Mouse (Mus musculus): ENCODE data around the gene Hmga1. TPM values are rescaled to one million over a fixed set of nuclear protein-coding genes. Genes with fewer than 3 reads are reported as not detected.

Gene Hmga1
- 10 to 100 TPM; 24.0 to 25.2 TPM for total RNA-seq (2021)
- long read RNA-seq, experiment 1, transcript Hmga1-201 (5 exons, 1,631 nt): major isoform, 7 of 50 reads
- long read RNA-seq, experiment 1, transcript Hmga1-216 (5 exons, 1,681 nt): minor isoform, 6 of 50 reads
- long read RNA-seq, experiment 1, transcript Hmga1-213 (5 exons, 2,001 nt): minor isoform, 6 of 50 reads
- long read RNA-seq, experiment 1, partial matches to known transcripts: 0 of 50 reads
- long read RNA-seq, experiment 1, other reads (novel, unspliced or antisense): 20 of 50 reads
- long read RNA-seq, experiment 2, transcript Hmga1-216 (5 exons, 1,681 nt): major isoform, 12 of 68 reads
- long read RNA-seq, experiment 2, transcript Hmga1-201 (5 exons, 1,631 nt): minor isoform, 6 of 68 reads
- long read RNA-seq, experiment 2, partial matches to known transcripts: 1 of 68 reads
- long read RNA-seq, experiment 2, other reads (novel, unspliced or antisense): 26 of 68 reads

DNA sequence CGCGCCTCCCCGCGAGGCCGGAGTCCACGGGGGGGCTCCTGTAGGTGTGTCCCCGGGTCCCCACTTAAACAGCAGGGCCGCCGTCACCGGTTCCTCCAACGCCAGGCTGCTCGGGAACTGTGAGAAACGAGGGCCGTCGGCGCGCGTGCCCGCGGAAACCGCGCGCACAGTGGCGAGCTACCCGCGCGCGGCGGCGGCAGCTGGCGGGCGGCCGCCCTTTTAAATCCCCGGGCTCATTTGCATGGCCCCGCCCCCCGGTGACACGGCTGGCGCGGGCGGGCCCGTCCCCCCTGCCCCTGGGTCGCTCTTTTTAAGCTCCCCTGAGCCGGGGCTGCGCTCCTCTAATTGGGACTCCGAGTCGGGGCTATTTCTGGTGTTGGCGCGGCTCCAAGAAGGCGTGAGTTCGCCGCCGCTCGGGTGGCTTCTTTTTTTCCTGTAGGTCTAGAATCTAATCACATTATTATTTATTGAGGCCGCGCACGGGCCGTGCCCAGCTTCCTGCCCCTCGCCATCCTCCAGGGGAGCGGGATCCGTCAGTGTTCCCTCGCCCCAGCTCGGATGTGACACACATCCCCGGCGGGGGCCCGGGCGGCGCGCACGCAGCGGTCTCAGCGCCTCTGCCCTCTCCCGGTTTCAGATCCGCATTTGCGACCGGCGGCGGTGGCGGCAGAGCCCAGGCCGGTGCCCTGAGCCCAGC lies at the start of gene Hmga1:
Hmga1 (plus strand) TSS at position 183 of the 697 bp plus-strand sequence.
- intact Hi-C loops (cut with DNase I): no loop called here
- DNase-seq: peak; percentile 79

DNA sequence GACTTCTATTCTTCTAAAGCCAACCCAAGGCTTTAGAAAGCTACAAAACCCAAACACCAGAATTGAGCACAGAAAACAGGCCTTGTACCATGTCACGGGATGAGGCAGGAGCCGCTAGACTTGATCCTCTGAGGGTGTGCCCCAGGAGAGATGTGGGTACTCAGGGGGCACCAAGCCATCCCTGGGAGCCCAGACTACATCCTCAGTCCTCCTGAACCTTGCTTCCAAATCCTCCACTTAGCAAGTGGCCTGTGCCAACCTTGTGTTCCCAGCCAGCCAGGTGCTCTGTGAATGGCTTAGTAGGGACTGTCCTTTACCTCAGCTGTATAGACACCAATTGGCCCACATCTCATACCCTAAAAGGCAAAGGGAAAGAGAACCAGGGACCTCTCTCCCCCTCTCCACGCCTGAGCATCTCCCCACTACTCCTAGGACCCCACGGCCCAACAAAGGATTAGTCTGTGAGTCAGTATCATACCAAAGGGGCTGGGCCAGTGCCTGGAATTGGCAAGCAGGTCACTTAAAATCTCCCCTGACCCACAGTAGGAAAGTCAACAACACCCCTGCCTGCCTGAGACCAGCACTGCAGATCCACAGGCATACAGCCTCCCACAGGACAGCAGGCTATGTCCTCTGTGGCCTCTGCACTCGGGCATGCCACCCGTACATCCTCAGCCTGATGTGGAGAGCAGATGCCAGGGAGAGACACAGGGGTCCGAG lies 49.3 kb upstream of the Hmga1 start:
- no peak for DNase-seq
- intact Hi-C loops (cut with DNase I): no loop called here

DNA sequence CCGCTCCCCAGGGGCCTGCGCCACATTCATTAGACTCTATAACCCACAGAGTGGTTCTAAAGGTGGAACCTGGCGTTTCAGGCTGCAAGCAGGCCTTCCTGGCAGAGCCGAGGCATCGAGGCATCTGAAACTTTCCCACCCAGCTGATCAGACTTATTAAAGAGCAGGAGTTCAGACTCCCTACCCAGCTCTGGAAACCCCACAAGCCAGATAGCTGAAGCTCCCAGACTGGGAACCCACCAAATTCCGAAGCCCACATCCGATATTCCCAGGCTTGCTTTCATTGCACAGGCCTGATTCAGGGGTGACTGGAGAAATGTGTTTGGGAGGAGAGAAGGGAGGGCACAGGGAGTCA lies 48.7 kb upstream of the Hmga1 start:
- intact Hi-C loops (cut with DNase I): no loop called here
- no peak for DNase-seq

DNA sequence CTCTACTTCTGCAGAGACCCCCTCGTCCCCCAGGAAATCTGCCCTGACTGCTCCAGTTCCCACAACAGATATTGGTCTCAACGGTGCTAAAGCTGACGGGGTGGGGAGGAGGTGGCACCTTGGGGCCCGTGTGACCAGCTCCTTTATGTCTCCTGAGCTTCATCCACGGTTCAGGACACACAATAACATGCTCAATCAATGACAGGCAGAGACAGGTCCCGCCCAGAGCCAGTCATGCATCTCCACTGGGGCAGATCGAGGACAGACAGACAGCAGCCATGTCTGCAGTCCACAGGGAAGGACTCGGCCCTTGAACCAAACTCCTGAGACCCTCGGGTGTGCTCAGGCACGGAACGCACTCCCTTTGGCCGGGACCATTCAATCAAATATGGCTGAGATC lies 48.3 kb upstream of the Hmga1 start:
- DNase-seq: no peak
- intact Hi-C loops (cut with DNase I): no loop called here

DNA sequence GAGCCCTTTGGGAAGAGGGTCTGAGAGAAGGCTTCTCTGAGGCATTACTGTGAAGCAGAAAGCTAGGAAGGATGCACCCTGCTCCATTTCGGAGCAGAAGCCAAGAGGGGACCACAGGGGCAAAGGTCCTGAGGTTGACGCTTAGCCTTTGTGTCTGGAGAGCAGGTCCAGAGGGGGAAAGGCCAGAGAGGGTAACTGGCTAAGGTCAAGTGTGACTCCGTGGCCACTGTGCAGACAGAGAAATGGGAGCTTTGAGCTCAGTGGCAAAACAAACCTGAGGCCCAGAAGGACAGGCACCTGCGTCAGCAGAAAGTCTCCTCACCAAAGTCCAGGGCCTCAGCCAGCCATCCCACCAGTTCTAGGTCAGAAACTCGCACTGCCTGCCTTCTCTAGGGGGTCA lies 47.8 kb upstream of the Hmga1 start:
- intact Hi-C loops (cut with DNase I): no loop called here
- DNase-seq: no peak

DNA sequence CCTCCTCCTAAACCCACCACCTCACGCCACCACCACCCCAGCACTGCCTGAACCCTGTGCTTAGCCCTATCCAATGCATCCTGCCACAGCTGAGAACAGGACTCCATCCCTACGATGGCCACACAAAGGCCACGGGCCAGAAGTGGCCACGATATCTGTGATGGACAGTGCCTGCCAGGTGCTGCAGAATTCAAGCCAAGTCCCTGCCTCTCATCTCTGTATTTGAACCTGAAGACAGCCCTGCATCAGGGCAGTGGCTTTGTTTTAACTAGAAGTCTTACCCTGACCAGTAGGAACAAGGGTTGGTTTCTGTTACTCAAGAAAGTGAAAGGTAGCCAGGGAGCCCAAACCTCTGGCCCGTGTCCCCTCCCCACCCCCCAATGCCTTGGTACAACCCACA lies 47.2 kb upstream of the Hmga1 start:
- DNase-seq: no peak
- intact Hi-C loops (cut with DNase I): no loop called here

DNA sequence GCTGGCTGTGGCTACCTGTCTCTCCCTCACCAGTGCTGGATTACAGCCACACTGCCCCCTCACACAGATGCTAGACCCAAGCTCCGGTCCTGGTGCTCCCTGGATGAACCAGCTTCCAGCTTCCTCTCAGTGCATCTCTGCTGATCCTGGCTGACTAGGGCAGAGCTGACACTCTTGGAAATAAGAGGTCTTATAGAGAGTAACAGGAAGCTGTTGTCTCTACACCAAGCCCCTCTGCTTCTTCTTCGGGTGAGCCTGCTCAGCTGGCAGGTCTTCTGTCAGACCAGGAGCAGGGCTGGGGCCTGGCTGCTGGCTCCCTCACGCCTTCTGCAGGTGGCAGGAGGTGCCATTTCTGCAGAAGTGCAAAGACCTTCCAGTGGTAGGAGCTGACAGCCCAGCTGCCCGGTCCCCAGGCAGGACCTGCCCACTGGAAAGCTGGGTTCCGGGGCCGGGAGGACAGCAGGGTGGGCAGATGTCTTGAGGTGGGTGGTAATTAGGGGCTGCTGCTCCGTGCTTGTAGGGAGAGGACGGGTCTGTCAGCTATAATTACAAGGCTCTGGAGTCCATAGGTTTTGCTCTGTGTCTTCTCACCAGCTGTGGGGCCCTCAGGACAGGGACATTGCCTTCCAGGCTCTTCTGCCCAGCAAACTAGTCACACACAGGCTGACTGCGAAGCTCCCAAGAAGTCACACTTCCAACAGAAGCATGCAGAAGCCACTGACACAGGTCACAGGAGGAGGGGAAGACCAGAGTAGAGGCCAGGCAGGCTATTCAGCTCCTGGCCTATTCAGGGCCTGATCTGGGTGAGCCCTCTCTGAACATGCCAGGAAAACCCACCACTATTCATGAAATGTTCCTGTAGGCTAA lies 45.8 kb upstream of the Hmga1 start:
- no peak for DNase-seq
- intact Hi-C loops (cut with DNase I): loop anchor here (10.0 kb wide), 2 partner anchors 386 to 476 kb away; no protein-coding TSS in a partner anchor

DNA sequence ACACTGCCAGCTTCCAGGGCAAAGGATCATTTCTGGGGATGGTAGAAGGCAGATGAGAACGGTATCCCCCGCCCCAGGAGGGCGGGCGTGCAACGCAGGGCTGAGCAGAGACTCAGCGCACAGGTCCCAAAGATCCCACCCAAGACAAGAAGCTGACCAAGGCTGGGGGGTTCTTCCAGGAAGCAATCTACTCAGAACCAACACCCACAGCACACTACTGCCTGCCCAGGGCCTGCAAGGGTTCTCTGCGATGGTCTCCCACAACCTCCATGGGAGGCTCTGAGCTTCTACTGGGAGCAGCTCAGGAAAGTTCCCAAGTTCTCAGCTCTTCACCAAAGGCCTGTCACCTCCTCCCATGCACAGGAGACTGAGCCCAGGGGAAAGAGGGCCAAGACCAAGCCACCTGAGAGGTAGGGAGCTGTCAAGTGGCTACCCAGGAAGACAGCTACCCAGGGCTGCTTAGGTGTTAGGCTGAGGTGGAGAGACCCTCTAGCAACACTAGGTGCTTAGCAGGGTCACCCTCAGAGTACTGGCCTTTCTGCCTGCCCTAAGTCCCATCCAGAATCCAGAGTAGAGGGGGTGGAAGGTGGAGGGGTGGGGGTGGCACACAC lies 45.1 kb upstream of the Hmga1 start:
- intact Hi-C loops (cut with DNase I): loop anchor here (10.0 kb wide), 2 partner anchors 386 to 476 kb away; no protein-coding TSS in a partner anchor
- no peak for DNase-seq

DNA sequence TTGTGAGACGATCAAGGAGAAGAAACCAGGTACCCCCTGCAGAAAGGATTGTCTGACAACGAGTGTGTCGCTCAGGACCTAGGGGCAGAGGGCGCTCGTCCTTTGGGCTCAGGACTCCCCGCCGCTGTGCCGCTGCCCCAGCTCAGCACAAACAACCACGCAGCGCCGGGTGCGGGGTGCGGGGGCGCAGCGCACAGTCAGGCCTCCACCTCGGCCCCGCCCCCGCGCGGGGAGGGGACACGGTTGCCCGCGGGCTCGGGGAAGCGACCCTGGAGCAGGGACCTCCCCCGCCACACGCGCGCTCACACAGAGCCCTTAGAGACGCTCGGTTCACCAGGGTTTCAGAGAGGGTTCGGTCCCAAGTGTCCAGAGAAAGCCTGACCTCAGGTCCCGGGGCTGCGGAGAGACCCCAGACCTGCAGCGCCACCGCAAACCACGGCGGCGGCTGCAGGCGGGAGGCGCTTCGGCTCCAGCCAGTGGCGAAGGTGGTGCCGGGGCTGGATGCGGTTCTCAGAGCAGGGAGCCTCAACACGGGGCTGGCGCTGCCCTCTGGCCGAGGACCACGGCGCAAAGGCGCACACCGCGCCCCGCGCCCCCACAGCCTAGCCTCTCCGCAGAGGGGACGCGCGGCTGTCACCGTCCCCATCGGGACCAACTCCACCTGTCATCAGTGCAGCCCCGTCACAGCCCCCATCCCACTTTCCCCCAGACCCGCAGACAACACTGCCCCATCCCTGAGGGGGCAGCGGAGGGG lies 44.3 kb upstream of the Hmga1 start:
- intact Hi-C loops (cut with DNase I): loop anchor here (10.0 kb wide), 2 partner anchors 387 to 477 kb away; no protein-coding TSS in a partner anchor
- DNase-seq: no peak

DNA sequence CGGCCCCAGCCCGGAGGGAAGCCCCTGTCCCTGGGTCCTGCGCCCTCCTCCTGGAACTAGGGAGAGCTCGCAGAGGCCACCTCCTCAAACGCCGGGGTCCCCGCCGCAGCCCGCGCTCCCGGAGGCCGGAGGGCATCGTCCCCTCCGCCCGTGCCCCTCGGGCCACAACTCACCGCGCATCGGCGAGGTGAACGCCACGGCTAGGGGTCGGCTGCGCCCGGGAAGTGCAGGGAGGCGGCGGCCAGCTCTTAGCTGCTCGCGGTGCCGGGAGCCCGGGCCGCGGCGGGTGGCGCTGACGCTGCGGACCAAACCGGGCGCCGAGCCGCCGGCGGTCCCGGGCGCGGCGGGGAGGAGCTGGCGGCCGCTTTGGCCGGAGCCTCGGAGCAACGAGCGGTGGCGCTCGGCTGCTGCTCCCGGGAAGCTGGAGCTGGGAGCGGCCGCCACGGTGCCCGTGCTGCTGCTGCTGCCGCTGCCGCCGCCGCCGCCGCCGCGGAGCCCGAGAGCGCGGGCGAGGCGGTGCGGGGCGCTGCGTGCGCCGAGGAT lies 43.6 kb upstream of the Hmga1 start:
- intact Hi-C loops (cut with DNase I): loop anchor here (10.0 kb wide), 2 partner anchors 388 to 478 kb away; no protein-coding TSS in a partner anchor
- no peak for DNase-seq

DNA sequence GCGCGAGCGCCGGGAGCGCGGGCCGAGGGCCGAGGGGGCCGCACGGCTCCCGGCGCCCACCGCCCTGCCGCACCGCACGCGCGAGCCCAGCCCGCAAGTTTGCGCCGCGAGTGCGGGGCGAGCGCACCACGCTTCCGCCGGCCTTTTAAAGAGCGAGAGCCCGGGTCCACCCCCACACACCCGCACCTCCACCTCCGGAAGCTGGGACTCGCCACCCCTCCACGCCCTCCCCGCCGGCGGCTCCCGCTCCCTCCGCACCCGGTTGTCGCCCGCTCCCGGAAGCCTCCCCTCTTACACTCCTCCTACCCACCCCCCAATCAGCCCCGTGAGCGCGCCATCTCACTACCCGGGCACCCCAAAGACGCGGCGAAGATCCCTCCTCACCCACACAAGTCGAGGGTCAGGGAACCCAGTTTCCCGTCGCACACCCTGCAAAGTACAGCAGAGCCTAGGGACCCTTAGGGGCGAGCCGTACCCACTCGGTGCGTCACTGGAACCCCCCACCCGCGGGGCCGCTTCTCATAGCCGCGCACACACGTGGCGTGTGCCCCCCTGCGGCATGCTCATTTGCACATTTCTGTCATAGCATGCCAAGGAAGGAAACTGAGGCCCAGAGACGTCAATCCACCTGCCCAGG lies 42.9 kb upstream of the Hmga1 start:
- intact Hi-C loops (cut with DNase I): loop anchor here (10.0 kb wide), 2 partner anchors 389 to 479 kb away; no protein-coding TSS in a partner anchor
- no peak for DNase-seq

DNA sequence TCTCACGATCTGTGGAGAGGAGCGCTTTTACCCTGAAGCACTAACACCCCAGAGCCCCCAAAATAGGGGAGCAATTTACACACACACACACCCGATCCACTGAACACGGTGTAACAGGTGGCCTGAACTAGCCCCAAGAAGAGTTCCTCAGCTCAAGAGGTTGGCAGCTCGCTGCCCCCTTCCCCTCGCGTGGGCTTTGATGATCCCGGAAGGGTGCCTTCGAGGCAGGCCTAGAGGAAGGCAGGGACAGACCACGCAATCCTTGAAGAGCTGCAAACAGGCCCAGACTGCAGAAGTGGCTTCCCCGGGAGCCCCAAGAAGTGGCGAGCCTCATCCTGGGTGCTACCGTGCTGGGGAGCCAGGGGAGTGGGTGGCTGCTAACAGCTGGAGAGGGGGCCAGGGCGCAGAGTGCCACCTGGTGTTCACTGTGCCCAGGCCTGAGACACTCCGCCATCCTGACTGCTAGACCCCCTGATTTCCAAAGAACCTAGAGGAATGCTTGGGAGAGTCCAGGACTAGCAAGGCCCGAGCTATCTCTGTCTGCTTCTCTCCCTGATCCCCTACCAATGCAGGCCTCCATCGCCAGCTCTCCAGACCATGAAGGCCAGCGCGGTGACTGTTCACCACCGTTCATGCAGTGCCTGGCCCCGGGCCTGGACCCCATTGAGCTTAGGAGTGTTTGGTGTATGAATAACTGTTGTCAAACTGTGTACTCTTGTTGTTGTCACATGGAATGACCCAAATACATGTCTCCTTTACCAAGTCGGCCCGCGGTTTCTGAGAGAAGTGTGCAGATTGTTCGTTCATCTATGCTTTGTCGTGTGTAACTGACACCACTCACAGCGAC lies 42.2 kb upstream of the Hmga1 start:
- intact Hi-C loops (cut with DNase I): loop anchor here (10.0 kb wide), 2 partner anchors 389 to 479 kb away; no protein-coding TSS in a partner anchor

DNA sequence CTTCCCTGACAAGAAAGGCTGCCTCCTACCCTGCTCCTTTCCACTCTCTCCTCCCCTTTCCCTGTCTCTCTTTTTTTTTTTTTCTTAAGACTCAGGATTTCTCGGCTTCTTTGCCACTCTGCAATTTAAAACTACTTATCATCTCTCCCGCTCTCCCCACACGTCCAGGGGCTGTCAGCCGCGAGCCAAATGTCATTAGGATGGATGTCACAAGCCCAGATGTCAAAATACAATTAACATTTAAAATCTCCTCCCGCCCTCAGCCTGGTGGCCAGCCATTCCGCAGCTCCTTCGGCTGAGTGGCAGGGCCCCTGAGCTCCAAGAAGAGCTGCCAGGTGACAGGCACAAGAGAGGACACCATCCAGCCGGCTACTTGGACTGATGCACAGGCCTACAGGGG lies 38.0 kb upstream of the Hmga1 start:
- intact Hi-C loops (cut with DNase I): loop anchor here (2.0 to 10.0 kb wide), 3 partner anchors 327 to 483 kb away; no protein-coding TSS in a partner anchor
- no peak for DNase-seq

More for the DNA sequence above, 42.2 kb upstream of the Hmga1 start:
- DNase-seq: no peak

DNA sequence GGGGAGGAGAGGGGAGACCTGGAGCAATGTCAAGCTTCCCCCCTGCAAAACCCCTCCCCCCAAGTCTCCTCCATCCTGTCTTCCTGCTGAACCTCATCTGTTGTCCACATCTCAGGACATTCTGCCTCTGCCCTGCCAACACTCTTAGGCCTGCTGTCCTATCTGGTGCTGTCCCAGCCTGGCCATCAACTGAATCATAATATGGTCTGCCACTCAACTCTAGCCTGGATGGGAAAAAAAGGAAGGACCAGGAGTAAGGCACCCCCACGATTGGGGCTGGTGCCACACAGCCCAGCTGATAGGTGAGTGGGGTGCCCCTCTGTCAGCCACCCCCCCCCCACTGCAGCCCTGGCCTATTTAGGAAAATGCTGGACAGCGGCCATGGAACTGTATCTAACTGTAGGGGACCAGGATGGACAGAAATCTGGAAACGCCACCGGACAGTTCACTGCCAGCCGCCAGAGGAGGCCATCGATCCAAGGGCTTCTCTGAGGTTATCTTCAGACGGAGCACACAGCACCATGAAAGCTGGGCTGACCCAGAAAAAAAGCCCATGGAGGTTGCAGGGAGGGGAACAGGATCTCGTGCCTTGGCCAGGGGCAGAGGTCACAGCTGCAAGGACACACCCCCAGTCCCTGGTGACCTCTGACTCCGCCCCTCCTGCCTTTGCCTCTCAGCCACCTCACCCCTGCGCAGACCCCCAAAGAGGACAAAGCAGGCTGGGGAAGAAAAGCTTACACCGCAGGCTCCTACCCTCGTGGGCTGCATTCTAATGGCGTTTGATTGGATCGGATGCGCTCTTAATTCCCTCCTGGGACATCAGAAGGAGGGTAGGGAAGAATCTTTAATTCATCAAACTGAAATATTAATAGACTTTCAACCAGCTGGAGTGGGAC lies 37.3 kb upstream of the Hmga1 start:
- no peak for DNase-seq
- intact Hi-C loops (cut with DNase I): loop anchor here (1.0 to 10.0 kb wide), 4 partner anchors 305 to 484 kb away; no protein-coding TSS in a partner anchor

DNA sequence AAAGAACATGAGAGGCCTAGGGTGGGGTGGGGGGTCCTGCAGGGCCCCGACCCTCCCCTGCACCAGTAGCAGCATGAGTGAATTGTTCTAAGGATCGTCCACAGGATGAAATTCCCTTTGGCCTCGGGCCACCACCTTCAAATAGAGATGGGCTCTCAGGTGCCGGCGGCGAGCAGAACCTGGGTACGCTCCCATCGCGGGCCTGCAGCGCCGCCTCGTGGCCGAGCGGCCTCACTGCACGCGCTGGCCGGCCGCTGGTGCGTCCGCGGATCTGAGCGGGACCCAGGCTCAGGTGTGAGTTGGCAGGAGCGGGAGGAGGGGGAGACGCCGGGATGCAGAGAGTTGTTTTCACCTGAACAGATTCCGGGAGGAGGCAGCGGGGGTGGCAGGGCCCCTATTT lies 35.7 kb upstream of the Hmga1 start:
- DNase-seq: peak in 1 of 2 experiments; percentile 33
- intact Hi-C loops (cut with DNase I): no loop called here

DNA sequence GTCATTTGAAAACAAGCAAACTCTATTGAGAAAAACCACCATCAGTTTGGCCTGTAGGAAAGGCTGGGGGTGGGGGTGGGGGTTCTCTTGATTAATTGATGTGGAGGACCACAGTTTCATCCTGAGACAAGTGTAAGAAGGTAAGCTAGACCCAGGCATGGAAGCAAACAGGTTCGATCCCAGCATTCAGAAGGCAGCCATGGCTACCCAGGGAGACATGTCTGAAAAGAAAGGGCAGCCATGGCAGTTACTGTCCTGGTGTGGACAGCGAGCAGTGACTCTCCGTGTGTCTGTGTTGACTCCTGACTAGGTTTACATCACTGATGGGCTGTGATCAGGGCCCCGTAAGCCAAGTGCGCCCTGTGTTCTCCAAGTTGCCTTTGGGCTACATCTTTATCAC lies 35.0 kb upstream of the Hmga1 start, which contains the start of gene Grm4:
Grm4 (minus strand) TSS at position 101 of the 400 bp plus-strand sequence.
- no peak for DNase-seq
- intact Hi-C loops (cut with DNase I): no loop called here

All from gastrocnemius, postnatal 36 days (tissue).